Mouse (Mus musculus) CH12.LX (cell line): Measurements from ENCODE around the gene Plekhm1. TPM values are rescaled to one million over a fixed set of nuclear protein-coding genes. Genes with fewer than 3 reads are reported as not detected.
A peak's percentile ranks its signal among the peaks of the same experiment; 100 is the strongest.

Experiments used
- DNase-seq: peaks from one replicate; pipeline ENCODE4 v3.0.0-alpha.2; 2013; ENCODE audit errors: extremely low read depth
- H3K27ac ChIP-seq: 2 replicates; pipeline ENCODE4 v1.5.1; 2012; ENCODE audit warnings: low read depth, mild to moderate bottlenecking, control low read depth, moderate library complexity; ENCODE audit not compliant: insufficient read depth
- H3K27me3 ChIP-seq: replicated peaks from 2 replicates; pipeline ENCODE3; 2012; ENCODE audit warnings: inconsistent platforms
- H3K36me3 ChIP-seq, 2 experiments: replicated peaks in 1 of 2; 2 replicates each; pipeline versions ENCODE3 to v1.6.1; 2012; ENCODE audit warnings: inconsistent platforms in 1 of 2, low read length in 1 of 2, mild to moderate bottlenecking in 1 of 2, mixed read lengths in 1 of 2, moderate library complexity in 1 of 2; ENCODE audit not compliant: control insufficient read depth in 1 of 2, insufficient read depth in 1 of 2
- H3K4me1 ChIP-seq, 2 experiments: 2 replicates each; pipeline ENCODE4 v1.6.1; 2012; ENCODE audit warnings: inconsistent platforms in 1 of 2, moderate library complexity in 1 of 2; ENCODE audit not compliant: insufficient read depth in 2 of 2, control insufficient read depth in 1 of 2
- H3K4me2 ChIP-seq: 2 replicates; pipeline ENCODE4 v1.6.1; 2012; ENCODE audit warnings: low read depth, mild to moderate bottlenecking, control low read depth; ENCODE audit not compliant: poor library complexity, insufficient read depth, severe bottlenecking
- H3K4me3 ChIP-seq, 3 experiments: fragments of 150-350 bp in 1 of 3; sonication (generic) in 1 of 3; replicated peaks in 1 of 3; 2 replicates each; pipeline versions ENCODE3 to v1.5.1; 2011 to 2012; ENCODE audit warnings: low read depth in 2 of 3, low read length in 2 of 3, mild to moderate bottlenecking in 2 of 3, moderate library complexity in 2 of 3, control low read depth in 1 of 3, improper control_type of control experiment in 1 of 3, inconsistent platforms in 1 of 3, mixed read lengths in 1 of 3; ENCODE audit not compliant: poor library complexity in 1 of 3
- H3K79me2 ChIP-seq: replicated peaks from 2 replicates; pipeline ENCODE4 v1.6.1; 2012; ENCODE audit warnings: mild to moderate bottlenecking, moderate library complexity; ENCODE audit not compliant: control insufficient read depth, poor library complexity, insufficient read depth, severe bottlenecking; ENCODE audit errors: extremely low read depth
- H3K9ac ChIP-seq: 2 replicates; pipeline ENCODE4 v1.6.1; 2012; ENCODE audit warnings: low read depth, mild to moderate bottlenecking, control low read depth, moderate library complexity; ENCODE audit not compliant: insufficient read depth
- H3K9me3 ChIP-seq: replicated peaks from 2 replicates; pipeline ENCODE3; 2012; ENCODE audit warnings: low read length, inconsistent platforms, mixed read lengths
- BHLHE40 ChIP-seq: IDR thresholded peaks from 2 replicates; pipeline ENCODE4 v1.6.1; 2011; ENCODE audit warnings: mild to moderate bottlenecking, low read depth, low read length, improper control_type of control experiment
- CHD1 ChIP-seq: IDR thresholded peaks from 2 replicates; pipeline ENCODE4 v1.6.1; 2012; ENCODE audit warnings: low read depth, low read length, improper control_type of control experiment, inconsistent platforms
- CHD2 ChIP-seq: IDR thresholded peaks from 2 replicates; pipeline ENCODE4 v1.6.1; 2011; ENCODE audit warnings: low read length, improper control_type of control experiment
- CTCF ChIP-seq, 2 experiments: IDR thresholded peaks in 1 of 2; conservative IDR thresholded peaks in 1 of 2; 2 replicates each; pipeline ENCODE4 v1.5.1; 2011 to 2012; ENCODE audit warnings: low read depth in 2 of 2, low read length in 2 of 2, improper control_type of control experiment in 1 of 2, inconsistent platforms in 1 of 2, mild to moderate bottlenecking in 1 of 2, moderate library complexity in 1 of 2
- E2F4 ChIP-seq: IDR thresholded peaks from 2 replicates; pipeline ENCODE4 v1.6.1; 2011; ENCODE audit warnings: low read depth, low read length, improper control_type of control experiment; ENCODE audit not compliant: insufficient replicate concordance
- ELF1 ChIP-seq: IDR thresholded peaks from 2 replicates; pipeline ENCODE4 v1.6.1; 2014; ENCODE audit warnings: low read depth, mild to moderate bottlenecking, inconsistent platforms, low read length, improper control_type of control experiment
- EP300 ChIP-seq: IDR thresholded peaks from 2 replicates; pipeline ENCODE4 v1.6.1; 2011; ENCODE audit warnings: low read length, improper control_type of control experiment
- ETS1 ChIP-seq: conservative IDR thresholded peaks from 2 replicates; pipeline ENCODE4 v1.6.1; 2012; ENCODE audit warnings: low read depth, mild to moderate bottlenecking, inconsistent platforms, low read length, improper control_type of control experiment, moderate library complexity
- GABPA ChIP-seq: IDR thresholded peaks from 2 replicates; pipeline ENCODE4 v1.6.1; 2012; ENCODE audit warnings: low read depth, low read length, improper control_type of control experiment, inconsistent platforms; ENCODE audit not compliant: insufficient replicate concordance
- HCFC1 ChIP-seq: IDR thresholded peaks from 2 replicates; pipeline ENCODE4 v1.6.1; 2012; ENCODE audit warnings: low read depth, mild to moderate bottlenecking, inconsistent platforms, low read length, improper control_type of control experiment
- IRF4 ChIP-seq: IDR thresholded peaks from 2 replicates; pipeline ENCODE4 v1.6.1; 2014; ENCODE audit warnings: low read depth, mild to moderate bottlenecking, inconsistent platforms, low read length, improper control_type of control experiment
- JUN ChIP-seq: IDR thresholded peaks from 2 replicates; pipeline ENCODE4 v1.6.1; 2011; ENCODE audit warnings: low read depth, mild to moderate bottlenecking, low read length, improper control_type of control experiment, moderate library complexity; ENCODE audit not compliant: insufficient read depth
- JUND ChIP-seq: conservative IDR thresholded peaks from 2 replicates; pipeline ENCODE4 v1.6.1; 2011; ENCODE audit warnings: low read depth, low read length, improper control_type of control experiment
- KAT2A ChIP-seq: IDR thresholded peaks from 2 replicates; pipeline ENCODE4 v1.6.1; 2012; ENCODE audit warnings: low read length, improper control_type of control experiment, inconsistent platforms; ENCODE audit not compliant: insufficient replicate concordance
- MAFK ChIP-seq: IDR thresholded peaks from 2 replicates; pipeline ENCODE4 v1.6.1; 2011; ENCODE audit warnings: low read length, improper control_type of control experiment; ENCODE audit not compliant: insufficient replicate concordance
- MAX ChIP-seq: IDR thresholded peaks from 2 replicates; pipeline ENCODE4 v1.6.1; 2011; ENCODE audit warnings: low read length, improper control_type of control experiment
- MAZ ChIP-seq: IDR thresholded peaks from 2 replicates; pipeline ENCODE4 v1.6.1; 2012; ENCODE audit warnings: low read depth, mild to moderate bottlenecking, inconsistent platforms, low read length, improper control_type of control experiment, moderate library complexity
- MEF2A ChIP-seq: IDR thresholded peaks from 2 replicates; pipeline ENCODE4 v1.6.1; 2014; ENCODE audit warnings: low read depth, mild to moderate bottlenecking, inconsistent platforms, low read length, improper control_type of control experiment, borderline replicate concordance
- MXI1 ChIP-seq: IDR thresholded peaks from 2 replicates; pipeline ENCODE4 v1.6.1; 2011; ENCODE audit warnings: mild to moderate bottlenecking, low read depth, low read length, improper control_type of control experiment
- NELFE ChIP-seq: IDR thresholded peaks from 2 replicates; pipeline ENCODE4 v1.6.1; 2011; ENCODE audit warnings: low read depth, low read length, improper control_type of control experiment
- NRF1 ChIP-seq: IDR thresholded peaks from 2 replicates; pipeline ENCODE4 v1.6.1; 2014; ENCODE audit warnings: low read depth, mild to moderate bottlenecking, inconsistent platforms, low read length, improper control_type of control experiment, moderate library complexity
- PAX5 ChIP-seq: IDR thresholded peaks from 2 replicates; pipeline ENCODE4 v1.6.1; 2012; ENCODE audit warnings: low read length, inconsistent platforms, mixed read lengths
- POLR2A ChIP-seq: IDR thresholded peaks from 2 replicates; pipeline ENCODE4 v1.6.1; 2011; ENCODE audit warnings: low read depth, mild to moderate bottlenecking, improper control_type of control experiment, low read length
- POLR2AphosphoS2 ChIP-seq: IDR thresholded peaks from 2 replicates; pipeline ENCODE4 v1.6.1; 2011; ENCODE audit warnings: low read depth, low read length, improper control_type of control experiment
- RAD21 ChIP-seq: IDR thresholded peaks from 2 replicates; pipeline ENCODE4 v1.6.1; 2011; ENCODE audit warnings: low read depth, mild to moderate bottlenecking, low read length, improper control_type of control experiment, moderate library complexity
- RCOR1 ChIP-seq: conservative IDR thresholded peaks from 2 replicates; pipeline ENCODE4 v1.6.1; 2012; ENCODE audit warnings: low read depth, mild to moderate bottlenecking, inconsistent platforms, low read length, improper control_type of control experiment
- SIN3A ChIP-seq: IDR thresholded peaks from 2 replicates; pipeline ENCODE4 v1.6.1; 2012; ENCODE audit warnings: low read length, improper control_type of control experiment, inconsistent platforms
- SMC3 ChIP-seq: IDR thresholded peaks from 2 replicates; pipeline ENCODE4 v1.6.1; 2011; ENCODE audit warnings: low read depth, low read length, improper control_type of control experiment
- TBP ChIP-seq: conservative IDR thresholded peaks from 2 replicates; pipeline ENCODE4 v1.6.1; 2011; ENCODE audit warnings: low read depth, low read length, improper control_type of control experiment
- TCF12 ChIP-seq: IDR thresholded peaks from 2 replicates; pipeline ENCODE4 v1.6.1; 2014; ENCODE audit warnings: low read depth, mild to moderate bottlenecking, inconsistent platforms, low read length, improper control_type of control experiment
- UBTF ChIP-seq: IDR thresholded peaks from 2 replicates; pipeline ENCODE4 v1.6.1; 2012; ENCODE audit warnings: low read depth, mild to moderate bottlenecking, inconsistent platforms, low read length, improper control_type of control experiment, moderate library complexity
- USF1 ChIP-seq: IDR thresholded peaks from 2 replicates; pipeline ENCODE4 v1.6.1; 2014; ENCODE audit warnings: low read depth, mild to moderate bottlenecking, inconsistent platforms, low read length, improper control_type of control experiment
- USF2 ChIP-seq: conservative IDR thresholded peaks from 2 replicates; pipeline ENCODE4 v1.6.1; 2011; ENCODE audit warnings: low read depth, low read length, improper control_type of control experiment
- ZC3H11A ChIP-seq: IDR thresholded peaks from 2 replicates; pipeline ENCODE4 v1.6.1; 2012; ENCODE audit warnings: low read depth, mild to moderate bottlenecking, inconsistent platforms, low read length, improper control_type of control experiment
- ZKSCAN1 ChIP-seq: IDR thresholded peaks from 2 replicates; pipeline ENCODE4 v1.6.1; 2012; ENCODE audit warnings: low read depth, inconsistent platforms, low read length, improper control_type of control experiment, borderline replicate concordance
- ZMIZ1 ChIP-seq: IDR thresholded peaks from 2 replicates; pipeline ENCODE4 v1.6.1; 2012; ENCODE audit warnings: low read depth, mild to moderate bottlenecking, inconsistent platforms, low read length, improper control_type of control experiment
- ZNF384 ChIP-seq: IDR thresholded peaks from 2 replicates; pipeline ENCODE4 v1.6.1; 2012; ENCODE audit warnings: low read depth, low read length, improper control_type of control experiment, inconsistent platforms
- dilution Hi-C: fragments of 300-500 bp; cut with MboI; formaldehyde crosslinking; loops from 2 replicates; pipeline ENCODE4 v1.14.3; 2020; ENCODE audit warnings: low sequenced_read_pairs; ENCODE audit not compliant: extremely low pct_unique_long_range_greater_than_20kb, extremely low pct_ligation_motif_present
- in situ Hi-C: fragments of 300-500 bp; cut with MboI; formaldehyde crosslinking; loops from 3 replicates; pipeline ENCODE4 v1.14.3; 2019; ENCODE audit warnings: low sequenced_read_pairs, low pct_ligation_motif_present, low pct_unique_long_range_greater_than_20kb, mixed read lengths
- polyA plus RNA-seq: library from polyadenylated mRNA; unstranded; fragments of >175 nt; gene quantifications from 2 replicates; pipeline ENCODE4 v1.2.1, GENCODE M21; 2012; ENCODE audit warnings: low read depth; ENCODE audit not compliant: insufficient read length
- total RNA-seq, 2 experiments: library from RNA; depleted of rRNA; stranded (reverse); fragments of 300-350 nt in 1 of 2; fragments of >200 nt in 1 of 2; gene quantifications; 2 replicates each; pipeline ENCODE4 v1.2.3; 2012 to 2014

The Plekhm1 gene
- total RNA-seq (2012; rRNA removed) = 5.3 and 5.4 TPM in 2 replicates
- 2.7 and 3.5 TPM in 2 replicates for total RNA-seq (2014; rRNA removed)
- 18.3 and 23.2 TPM in 2 replicates for polyA plus RNA-seq

DNA sequence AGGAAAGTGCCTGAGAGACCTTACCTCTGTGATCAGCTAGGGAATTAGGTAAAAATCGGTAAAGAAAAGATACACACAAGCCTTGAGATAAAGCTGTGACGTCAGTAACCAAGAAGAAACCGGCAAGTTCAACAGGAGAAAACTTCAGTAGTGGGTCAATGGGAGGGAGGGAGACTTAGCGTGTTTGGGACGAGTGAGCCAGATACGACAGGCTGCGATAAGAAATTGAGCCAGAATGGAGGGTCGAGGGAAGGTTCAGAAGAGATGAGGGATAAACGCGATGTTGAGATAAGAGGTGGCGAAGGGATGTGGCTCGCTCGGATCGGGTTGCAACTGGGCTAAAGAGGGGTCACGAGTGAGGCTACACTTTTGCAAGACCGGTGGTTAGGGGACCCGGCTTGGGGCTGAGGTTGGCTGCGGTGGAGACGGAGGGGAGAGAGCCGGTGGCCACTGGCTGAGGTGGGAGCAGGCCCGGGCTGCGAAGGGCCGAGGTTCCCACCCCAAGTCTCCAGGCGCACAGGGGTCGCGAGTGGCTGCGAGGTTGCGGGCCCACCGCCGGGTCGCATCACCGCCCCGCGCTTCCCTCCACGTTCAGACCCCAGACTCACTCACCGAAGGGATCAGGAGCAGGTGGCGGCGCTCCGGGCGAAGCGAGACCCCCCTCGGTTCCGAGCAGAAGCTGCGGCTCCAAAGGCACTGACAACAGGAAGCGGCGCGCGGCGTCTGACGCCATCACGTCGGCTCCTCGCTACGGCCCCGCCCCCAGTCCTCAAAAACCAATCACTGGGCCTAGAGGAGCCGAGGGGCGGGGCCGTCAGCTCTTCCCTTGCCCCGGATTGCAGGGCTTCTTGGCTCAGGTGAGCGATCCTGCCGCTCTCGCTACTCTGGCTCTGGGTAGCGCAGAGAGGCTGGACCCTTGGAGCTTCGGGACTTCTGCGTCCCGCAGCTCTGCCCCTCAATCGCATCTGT, at the start of gene Plekhm1:
Plekhm1 (minus strand) TSS at position 707 of the 969 bp plus-strand sequence.
- Histone ChIP-seq H3K36me3 (peaks cover 7 to 34% of the 10 kb centered on the region in 2 experiments), H3K79me2 (peaks cover 31% of the 10 kb centered on the region), H3K4me3 (peak within 1 kb of the TSS; percentile 83 to 98 (median 94)), H3K9me3 (no peaks in the 10 kb centered on the region), H3K4me1 (peaks cover 12 to 37% of the 10 kb centered on the region in 2 experiments), H3K9ac (peak within 1 kb of the TSS; percentile 67), H3K27me3 (no peaks in the 10 kb centered on the region), H3K27ac (peak within 1 kb of the TSS; percentile 89), H3K4me2 (peak within 1 kb of the TSS; percentile 92)
- DNase-seq = peak; percentile 99
- dilution Hi-C loops = no loop called here
- in situ Hi-C loops = no loop called here
- TF ChIP-seq CHD2 = peak; percentile 29; the same call in 1 of the 2 replicates
- TF ChIP-seq IRF4 = no peak
- no peak for TF ChIP-seq MAZ
- no peak; the same call in none of the 2 replicates for TF ChIP-seq UBTF
- no peak for TF ChIP-seq ZNF384
- TF ChIP-seq CTCF (conservative IDR thresholded peaks at IDR 0.05 in 1 of 2, IDR thresholded peaks at IDR 0.05 in 1 of 2; ENCODE audit: low read depth in 2 of 2, low read length in 2 of 2) = peak in 1 of 2 experiments; percentile 9; a peak in 1 of 4 replicates
- TF ChIP-seq PAX5 = no peak
- TF ChIP-seq EP300 = no peak
- no peak for TF ChIP-seq ZKSCAN1
- peak; percentile 87 for TF ChIP-seq NELFE
- TF ChIP-seq MAX = no peak
- TF ChIP-seq JUND = no peak
- no peak; the same call in 1 of the 2 replicates for TF ChIP-seq TBP
- 0 out of 2 replicates have a peak, but pooled peaks have one; percentile 10 for TF ChIP-seq KAT2A
- peak; percentile 62 for TF ChIP-seq TCF12
- TF ChIP-seq GABPA = no peak
- TF ChIP-seq JUN = no peak
- TF ChIP-seq NRF1 = 0 out of 2 replicates have a peak, but pooled peaks have one; percentile 11
- TF ChIP-seq RCOR1 = no peak
- no peak for TF ChIP-seq CHD1
- no peak for TF ChIP-seq MEF2A
- TF ChIP-seq RAD21 = no peak
- TF ChIP-seq ZC3H11A = no peak
- peak; percentile 16 for TF ChIP-seq SIN3A
- no peak for TF ChIP-seq MAFK
- no peak for TF ChIP-seq USF2
- TF ChIP-seq POLR2A = peak; percentile 85
- TF ChIP-seq ZMIZ1 = peak; percentile 85
- TF ChIP-seq BHLHE40 = no peak
- 0 out of 2 replicates have a peak, but pooled peaks have one; percentile 53 for TF ChIP-seq POLR2AphosphoS2
- TF ChIP-seq MXI1 = no peak
- TF ChIP-seq ETS1 = no peak
- no peak for TF ChIP-seq E2F4
- peak; percentile 64 for TF ChIP-seq HCFC1
- TF ChIP-seq SMC3 = no peak
- no peak for TF ChIP-seq USF1
- TF ChIP-seq ELF1 = peak; percentile 91
